Mouse (Mus musculus): ENCODE results near the gene Prkcz.

The Prkcz gene

GRCm38 (mm10) chr4:155361303-155361791, at the start of gene Prkcz:
Prkcz (minus strand) TSS chr4:155361361.
- DNase-seq: peak; percentile 99

GRCm38 (mm10) chr4:155409058-155409776, 48.1 kb upstream of the Prkcz start, which contains the start of gene Cfap74:
Cfap74 (plus strand) TSS chr4:155409190.
- DNase-seq: peak; percentile 98

GRCm38 (mm10) chr4:155408695-155409057, 47.5 kb upstream of the Prkcz start:
- DNase-seq: no peak

GRCm38 (mm10) chr4:155402489-155402888, 41.3 kb upstream of the Prkcz start:
- no peak for DNase-seq

- DNase-seq: no peak
Measured at GRCm38 (mm10) chr4:155401121-155401520, 40.0 kb upstream of the Prkcz start.

GRCm38 (mm10) chr4:155398222-155398540, 37.0 kb upstream of the Prkcz start:
- no peak for DNase-seq

- no peak for DNase-seq
Measured at GRCm38 (mm10) chr4:155397511-155398221, 36.5 kb upstream of the Prkcz start, which contains the start of gene Gabrd. Gabrd (minus strand) TSS chr4:155398112.

GRCm38 (mm10) chr4:155396751-155397150, 35.6 kb upstream of the Prkcz start:
- no peak for DNase-seq

GRCm38 (mm10) chr4:155395471-155395870, 34.3 kb upstream of the Prkcz start:
- DNase-seq: no peak

GRCm38 (mm10) chr4:155387166-155387565, 26.0 kb upstream of the Prkcz start:
- no peak for DNase-seq

GRCm38 (mm10) chr4:155383326-155383725, 22.2 kb upstream of the Prkcz start:
- DNase-seq: no peak

- no peak for DNase-seq
Measured at GRCm38 (mm10) chr4:155382752-155383151, 21.6 kb upstream of the Prkcz start.

GRCm38 (mm10) chr4:155381974-155382373, 20.8 kb upstream of the Prkcz start:
- no peak for DNase-seq

- peak; percentile 85 for DNase-seq
Measured at GRCm38 (mm10) chr4:155371797-155372735, 10.9 kb upstream of the Prkcz start.

GRCm38 (mm10) chr4:155370737-155371715, 9.9 kb upstream of the Prkcz start:
- peak; percentile 79 for DNase-seq

- DNase-seq: peak; percentile 93
Measured at GRCm38 (mm10) chr4:155368684-155369083, 7.5 kb upstream of the Prkcz start.

GRCm38 (mm10) chr4:155367739-155368138, 6.6 kb upstream of the Prkcz start:
- DNase-seq: no peak

GRCm38 (mm10) chr4:155366784-155367183, 5.6 kb upstream of the Prkcz start:
- DNase-seq: no peak

GRCm38 (mm10) chr4:155362443-155362842, 1.3 kb upstream of the Prkcz start:
- no peak for DNase-seq

- DNase-seq: no peak
Measured at GRCm38 (mm10) chr4:155360856-155361255, 305 bp downstream of the Prkcz start.

GRCm38 (mm10) chr4:155359560-155360464, 1.3 kb downstream of the Prkcz start:
- DNase-seq: no peak
